Mouse (Mus musculus): ENCODE results near the gene Ubap1l. TPM values are rescaled to one million over a fixed set of nuclear protein-coding genes. Genes with fewer than 3 reads are reported as not detected.

The Ubap1l gene
- polyA plus RNA-seq, 1 experiment from 2014 or later: 0.37 TPM

DNA sequence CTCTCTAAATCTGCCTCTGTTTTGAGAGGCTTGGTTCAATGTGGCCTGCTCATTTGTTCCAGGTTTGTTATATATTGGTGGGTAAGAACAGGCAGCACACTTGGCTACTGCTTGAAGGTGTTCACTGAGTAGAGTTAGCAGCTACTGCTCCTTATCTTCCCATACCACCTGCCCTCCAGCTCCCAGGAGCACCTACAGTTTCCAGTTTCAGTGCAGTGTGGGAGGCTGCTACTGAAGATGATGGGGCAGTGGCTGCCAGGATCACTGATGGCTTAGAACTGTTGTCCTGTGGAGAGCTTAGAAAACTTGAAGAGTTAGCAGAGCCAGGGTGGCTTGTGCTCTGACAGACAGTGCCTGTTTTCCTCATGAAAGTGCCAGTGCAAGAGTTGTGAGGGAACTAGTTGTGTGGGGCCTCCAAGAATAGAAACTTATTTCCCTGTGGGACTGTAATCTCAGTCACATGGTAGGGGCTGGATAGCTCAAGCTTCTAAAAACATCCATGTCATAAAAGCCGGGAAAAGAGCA is 1.8 kb upstream of the Ubap1l start:
- WGBS: 98% methylated on average over 1 of the region's 1 CpGs
- ATAC-seq (ENCODE audit: insufficient read depth, low FRiP score, low TSS enrichment): no peak
- peaks cover 9% of the 10 kb centered on the region for H3K36me3 ChIP-seq (ENCODE audit: control insufficient read depth, insufficient read depth, low read length)

GRCm38 (mm10) chr9:65363684-65364083 is 2.8 kb downstream of the Ubap1l start:
- DNase-seq (ENCODE audit: low spot score) (peak; percentile 42), ATAC-seq (ENCODE audit: insufficient read depth, low FRiP score, low TSS enrichment) (no peak)
- WGBS: 66% methylated on average over 9 of the region's 9 CpGs
- Histone ChIP-seq H3K36me3 (ENCODE audit: control insufficient read depth, insufficient read depth, low read length) (peaks cover 4% of the 10 kb centered on the region; the same call in 1 of the 2 replicates), H3K27ac (ENCODE audit: low read depth, low read length) (no peak overlapping the region), H3K27me3 (ENCODE audit: control insufficient read depth, insufficient read depth, low read length) (no peaks in the 10 kb centered on the region), H3K4me1 (ENCODE audit: control insufficient read depth, insufficient read depth, low read length) (0 out of 2 replicates have a peak, but pooled peaks cover 2% of the 10 kb centered on the region), H3K4me3 (ENCODE audit: low read depth, low read length) (no peak overlapping the region), H3K4me2 (ENCODE audit: low read depth) (no peak overlapping the region), H3K9ac (ENCODE audit: low read length) (no peak overlapping the region), H3K9me3 (ENCODE audit: control insufficient read depth, low read length) (no peaks in the 10 kb centered on the region)

More for the DNA sequence above, 1.8 kb upstream of the Ubap1l start:
- H3K9ac ChIP-seq (ENCODE audit: low read length): no peak overlapping the region
- no peaks in the 10 kb centered on the region for H3K9me3 ChIP-seq (ENCODE audit: control insufficient read depth, low read length)
- no peak overlapping the region for H3K4me2 ChIP-seq (ENCODE audit: low read depth)
- H3K27me3 ChIP-seq (ENCODE audit: control insufficient read depth, insufficient read depth, low read length): no peaks in the 10 kb centered on the region
- no peak overlapping the region for H3K4me3 ChIP-seq (ENCODE audit: low read depth, low read length)
- DNase-seq (ENCODE audit: low spot score): no peak
- no peak overlapping the region for H3K27ac ChIP-seq (ENCODE audit: low read depth, low read length)
- 0 out of 2 replicates have a peak, but pooled peaks cover 2% of the 10 kb centered on the region for H3K4me1 ChIP-seq (ENCODE audit: control insufficient read depth, insufficient read depth, low read length)

- Histone ChIP-seq H3K9me3 (ENCODE audit: control insufficient read depth, low read length) (no peaks in the 10 kb centered on the region), H3K4me1 (ENCODE audit: control insufficient read depth, insufficient read depth, low read length) (0 out of 2 replicates have a peak, but pooled peaks cover 2% of the 10 kb centered on the region), H3K27ac (ENCODE audit: low read depth, low read length) (no peak overlapping the region), H3K4me2 (ENCODE audit: low read depth) (no peak overlapping the region), H3K4me3 (ENCODE audit: low read depth, low read length) (no peak overlapping the region), H3K36me3 (ENCODE audit: control insufficient read depth, insufficient read depth, low read length) (peaks cover 4% of the 10 kb centered on the region; the same call in 1 of the 2 replicates), H3K9ac (ENCODE audit: low read length) (no peak overlapping the region), H3K27me3 (ENCODE audit: control insufficient read depth, insufficient read depth, low read length) (no peaks in the 10 kb centered on the region)
- 90% methylated on average over 7 of the region's 7 CpGs for WGBS
- DNase-seq (ENCODE audit: low spot score) (no peak), ATAC-seq (ENCODE audit: insufficient read depth, low FRiP score, low TSS enrichment) (no peak)
Measured at GRCm38 (mm10) chr9:65365721-65366120, 4.9 kb downstream of the Ubap1l start.

DNA sequence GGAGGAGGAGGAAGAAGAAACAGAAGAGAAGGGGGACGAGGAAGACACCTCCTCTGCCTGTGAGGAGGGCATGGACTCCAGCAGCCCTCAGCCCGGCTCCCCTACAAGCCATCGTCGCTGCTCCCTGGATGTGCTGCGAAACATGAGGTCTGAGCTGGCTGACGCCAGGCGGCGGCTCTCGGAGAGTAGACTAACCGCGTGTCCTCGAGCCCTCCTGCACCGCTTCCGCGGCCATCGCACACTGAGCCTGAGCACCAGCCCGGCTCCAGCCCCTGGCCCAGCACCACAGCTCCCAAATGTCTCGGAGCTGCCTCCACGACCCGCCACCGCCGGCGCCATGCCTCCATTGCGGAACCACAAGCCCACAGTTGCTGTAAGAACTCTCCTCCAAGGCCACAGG is 10.9 kb downstream of the Ubap1l start:
- no peak for ATAC-seq (ENCODE audit: insufficient read depth, low FRiP score, low TSS enrichment)
- Histone ChIP-seq H3K9ac (ENCODE audit: low read length) (no peak overlapping the region), H3K9me3 (ENCODE audit: control insufficient read depth, low read length) (no peaks in the 10 kb centered on the region), H3K4me2 (ENCODE audit: low read depth) (no peak overlapping the region), H3K36me3 (ENCODE audit: control insufficient read depth, insufficient read depth, low read length) (no peaks in the 10 kb centered on the region; the same call in none of the 2 replicates), H3K27ac (ENCODE audit: low read depth, low read length) (no peak overlapping the region), H3K4me3 (ENCODE audit: low read depth, low read length) (no peak overlapping the region), H3K27me3 (ENCODE audit: control insufficient read depth, insufficient read depth, low read length) (no peaks in the 10 kb centered on the region), H3K4me1 (ENCODE audit: control insufficient read depth, insufficient read depth, low read length) (no peaks in the 10 kb centered on the region)
- DNase-seq (ENCODE audit: low spot score): no peak
- WGBS: 75% methylated on average over 24 of the region's 24 CpGs

DNA sequence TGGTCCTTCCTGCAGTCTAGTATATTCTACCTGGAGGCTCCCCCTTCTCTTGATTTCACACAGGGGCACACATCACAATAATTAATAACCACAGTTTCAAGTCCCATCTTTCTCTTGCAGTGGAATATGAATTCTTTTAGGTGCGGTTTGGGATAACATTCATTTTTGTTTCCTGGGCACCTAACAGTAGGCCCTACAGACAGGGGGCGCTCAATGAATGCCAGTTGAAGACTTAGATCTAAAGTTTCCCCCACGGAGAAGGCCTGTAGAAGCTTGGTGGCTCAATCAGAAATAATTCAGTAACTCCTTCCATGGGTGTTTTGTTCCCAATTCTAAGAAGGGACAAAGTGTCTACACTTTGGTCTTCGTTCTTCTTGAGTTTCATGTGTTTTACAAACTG is 11.6 kb downstream of the Ubap1l start:
- H3K4me2 ChIP-seq (ENCODE audit: low read depth): no peak overlapping the region
- 71% methylated on average over 4 of the region's 4 CpGs for WGBS
- H3K36me3 ChIP-seq (ENCODE audit: control insufficient read depth, insufficient read depth, low read length): no peaks in the 10 kb centered on the region; the same call in none of the 2 replicates
- H3K27ac ChIP-seq (ENCODE audit: low read depth, low read length): no peak overlapping the region
- no peak overlapping the region for H3K4me3 ChIP-seq (ENCODE audit: low read depth, low read length)
- no peak for DNase-seq (ENCODE audit: low spot score)
- H3K27me3 ChIP-seq (ENCODE audit: control insufficient read depth, insufficient read depth, low read length): no peaks in the 10 kb centered on the region
- no peak for ATAC-seq (ENCODE audit: insufficient read depth, low FRiP score, low TSS enrichment)
- H3K4me1 ChIP-seq (ENCODE audit: control insufficient read depth, insufficient read depth, low read length): no peaks in the 10 kb centered on the region
- no peaks in the 10 kb centered on the region for H3K9me3 ChIP-seq (ENCODE audit: control insufficient read depth, low read length)
- H3K9ac ChIP-seq (ENCODE audit: low read length): no peak overlapping the region

GRCm38 (mm10) chr9:65374468-65375162 is 13.8 kb downstream of the Ubap1l start:
- Histone ChIP-seq H3K4me1 (ENCODE audit: control insufficient read depth, insufficient read depth, low read length) (no peaks in the 10 kb centered on the region), H3K4me3 (ENCODE audit: low read depth, low read length) (no peak overlapping the region), H3K9me3 (ENCODE audit: control insufficient read depth, low read length) (no peaks in the 10 kb centered on the region), H3K9ac (ENCODE audit: low read length) (no peak overlapping the region), H3K27ac (ENCODE audit: low read depth, low read length) (no peak overlapping the region), H3K27me3 (ENCODE audit: control insufficient read depth, insufficient read depth, low read length) (no peaks in the 10 kb centered on the region), H3K36me3 (ENCODE audit: control insufficient read depth, insufficient read depth, low read length) (no peaks in the 10 kb centered on the region; the same call in 1 of the 2 replicates), H3K4me2 (ENCODE audit: low read depth) (no peak overlapping the region)
- no peak for DNase-seq (ENCODE audit: low spot score)
- 79% methylated on average over 5 of the region's 5 CpGs for WGBS
- no peak for ATAC-seq (ENCODE audit: insufficient read depth, low FRiP score, low TSS enrichment)

- Histone ChIP-seq H3K9me3 (ENCODE audit: control insufficient read depth, low read length) (no peaks in the 10 kb centered on the region), H3K36me3 (ENCODE audit: control insufficient read depth, insufficient read depth, low read length) (no peaks in the 10 kb centered on the region; the same call in 1 of the 2 replicates), H3K4me3 (ENCODE audit: low read depth, low read length) (no peak overlapping the region), H3K27me3 (ENCODE audit: control insufficient read depth, insufficient read depth, low read length) (no peaks in the 10 kb centered on the region), H3K4me2 (ENCODE audit: low read depth) (no peak overlapping the region), H3K4me1 (ENCODE audit: control insufficient read depth, insufficient read depth, low read length) (no peaks in the 10 kb centered on the region), H3K27ac (ENCODE audit: low read depth, low read length) (no peak overlapping the region), H3K9ac (ENCODE audit: low read length) (no peak overlapping the region)
- DNase-seq (ENCODE audit: low spot score): no peak
- ATAC-seq (ENCODE audit: insufficient read depth, low FRiP score, low TSS enrichment): no peak
- WGBS: 87% methylated on average over 9 of the region's 9 CpGs
Measured at GRCm38 (mm10) chr9:65375163-65375934, 14.5 kb downstream of the Ubap1l start.

GRCm38 (mm10) chr9:65381017-65381590 is 20.3 kb downstream of the Ubap1l start:
- DNase-seq (ENCODE audit: low spot score) (no peak), ATAC-seq (ENCODE audit: insufficient read depth, low FRiP score, low TSS enrichment) (no peak)
- H3K9ac ChIP-seq (ENCODE audit: low read length): no peak overlapping the region
- no peaks in the 10 kb centered on the region for H3K4me1 ChIP-seq (ENCODE audit: control insufficient read depth, insufficient read depth, low read length)
- no peaks in the 10 kb centered on the region for H3K36me3 ChIP-seq (ENCODE audit: control insufficient read depth, insufficient read depth, low read length)
- no peak overlapping the region for H3K4me2 ChIP-seq (ENCODE audit: low read depth)
- H3K9me3 ChIP-seq (ENCODE audit: control insufficient read depth, low read length): no peaks in the 10 kb centered on the region
- 79% methylated on average over 4 of the region's 4 CpGs for WGBS
- no peak overlapping the region for H3K27ac ChIP-seq (ENCODE audit: low read depth, low read length)
- no peaks in the 10 kb centered on the region for H3K27me3 ChIP-seq (ENCODE audit: control insufficient read depth, insufficient read depth, low read length)
- H3K4me3 ChIP-seq (ENCODE audit: low read depth, low read length): no peak overlapping the region
